Mouse (Mus musculus) forebrain, embryonic 11.5 days (tissue): ENCODE data around the gene Gm9837. TPM values are rescaled to one million over a fixed set of nuclear protein-coding genes. Genes with fewer than 3 reads are reported as not detected.

ENCODE experiments used
- polyA plus RNA-seq: library from polyadenylated mRNA; unstranded; fragments of >200 nt; fragmentation: Nextera tagmentation; extraction: Ambion mirVana; gene quantifications from 2 replicates; pipeline ENCODE4 v1.2.1, GENCODE M21; 2014

Gene Gm9837
- polyA plus RNA-seq, 1 experiment from 2014 or later, result not detected

Other genes with a start within 250 kb of the Gm9837 start
- gene Hspa4, start 170.0 kb downstream of the Gm9837 start, polyA plus RNA-seq, result 111 and 129 TPM in 2 replicates
- 24.1 and 25.5 TPM in 2 replicates for gene Zcchc10, start 145.8 kb downstream of the Gm9837 start, polyA plus RNA-seq
- gene Aff4, start 119.6 kb downstream of the Gm9837 start, polyA plus RNA-seq, result 46.0 and 49.3 TPM in 2 replicates
- not detected in 2 replicates for gene Leap2, start 47.3 kb downstream of the Gm9837 start, polyA plus RNA-seq
- gene Uqcrq, start 39.6 kb downstream of the Gm9837 start, polyA plus RNA-seq, result 564 and 579 TPM in 2 replicates
- 1.2 and 1.4 TPM in 2 replicates for gene Gdf9, start 39.5 kb downstream of the Gm9837 start, polyA plus RNA-seq
- not detected in 2 replicates for gene Gm10447, start 13.4 kb downstream of the Gm9837 start, polyA plus RNA-seq
- 1.1 and 1.8 TPM in 2 replicates for gene Shroom1, start 13.3 kb downstream of the Gm9837 start, polyA plus RNA-seq
- gene Gm9945, start 9.7 kb upstream of the Gm9837 start, polyA plus RNA-seq, result not detected in 2 replicates
- 0.76 and 0.77 TPM in 2 replicates for gene Sowaha, start 9.8 kb upstream of the Gm9837 start, polyA plus RNA-seq
- 22.5 and 24.4 TPM in 2 replicates for gene Sept8, start 48.8 kb upstream of the Gm9837 start, polyA plus RNA-seq
- 78.6 and 85.6 TPM in 2 replicates for gene Kif3a, start 96.9 kb upstream of the Gm9837 start, polyA plus RNA-seq
- gene Il4, start 148.2 kb upstream of the Gm9837 start, polyA plus RNA-seq, result 1.9 and 2.4 TPM in 2 replicates
- not detected in 2 replicates for gene Il13, start 164.2 kb upstream of the Gm9837 start, polyA plus RNA-seq
- gene Rad50, start 236.8 kb upstream of the Gm9837 start, polyA plus RNA-seq, result 24.3 and 27.6 TPM in 2 replicates